Mouse (Mus musculus) embryonic facial prominence, embryonic 14.5 days (tissue): ENCODE results near the gene Cdc37l1. TPM values are rescaled to one million over a fixed set of nuclear protein-coding genes. Genes with fewer than 3 reads are reported as not detected.
"Not testable (repeated sequence)": the region's sequence is repeated elsewhere in the genome, so short reads cannot be mapped to it uniquely, and the experiment has no call there.

Source experiments
- ATAC-seq: fragments of 200-750 bp; cut with Nextera tagmentation; 2 replicates; pipeline ENCODE4 v1.8.0; 2017; ENCODE audit warnings: low read depth, moderate number of reproducible peaks, moderate TSS enrichment
- DNase-seq: peaks from one replicate; pipeline ENCODE4 v3.0.0-alpha.2; 2015; ENCODE audit warnings: low spot score
- H3K27ac ChIP-seq: fragments of 300-500 bp; sonication (generic); replicated peaks from 2 replicates; pipeline ENCODE4 v1.5.1; 2014; ENCODE audit warnings: low read depth, mild to moderate bottlenecking, low read length, moderate library complexity
- H3K27me3 ChIP-seq: fragments of 300-500 bp; sonication (generic); replicated peaks from 2 replicates; pipeline ENCODE4 v1.6.1; 2014; ENCODE audit warnings: low read length; ENCODE audit not compliant: control insufficient read depth, insufficient read depth
- H3K36me3 ChIP-seq: fragments of 300-500 bp; sonication (generic); 2 replicates; pipeline ENCODE4 v1.6.1; 2014; ENCODE audit warnings: low read length, mixed read lengths; ENCODE audit not compliant: control insufficient read depth, insufficient read depth
- H3K4me1 ChIP-seq: fragments of 300-500 bp; sonication (generic); 2 replicates; pipeline ENCODE4 v1.6.1; 2014; ENCODE audit warnings: antibody characterized with exemption, low read length; ENCODE audit not compliant: control insufficient read depth, insufficient read depth
- H3K4me2 ChIP-seq: fragments of 300-500 bp; sonication (generic); 2 replicates; pipeline ENCODE4 v1.6.1; 2014; ENCODE audit warnings: low read depth, mild to moderate bottlenecking, low read length, moderate library complexity, mixed read lengths
- H3K4me3 ChIP-seq: fragments of 300-500 bp; sonication (generic); 2 replicates; pipeline ENCODE4 v1.5.1; 2014; ENCODE audit warnings: low read depth, mild to moderate bottlenecking, low read length
- H3K9ac ChIP-seq: fragments of 300-500 bp; sonication (generic); 2 replicates; pipeline ENCODE4 v1.6.1; 2014; ENCODE audit warnings: low read depth, mild to moderate bottlenecking, low read length, moderate library complexity, mixed read lengths
- H3K9me3 ChIP-seq: fragments of 300-500 bp; sonication (generic); 2 replicates; pipeline ENCODE4 v1.6.1; 2016; ENCODE audit warnings: low read length; ENCODE audit not compliant: control insufficient read depth
- WGBS: fragments of 180-500 bp; shearing (Covaris S2); extraction: QIAGEN DNeasy Blood & Tissue Kit; methylation state at CpG from one replicate; pipeline ENCODE4 v1.1.7; 2014; 5-methylcytosine and 5-hydroxymethylcytosine counted together
- polyA plus RNA-seq: library from polyadenylated mRNA; unstranded; fragments of >200 nt; fragmentation: Nextera tagmentation; extraction: Ambion mirVana; gene quantifications from 2 replicates; pipeline ENCODE4 v1.2.1, GENCODE M21; 2014

Cdc37l1 gene
- polyA plus RNA-seq, 1 experiment from 2014 or later = 35.8 TPM

GRCm38 (mm10) chr19:28991391-28991790 lies 1.2 kb downstream of the Cdc37l1 start:
- Histone ChIP-seq H3K27ac (no peak overlapping the region; the same call in 1 of the 2 replicates), H3K4me1 (0 out of 2 replicates have a peak, but pooled peaks cover 5% of the 10 kb centered on the region), H3K4me3 (peak overlapping the region; percentile 92), H3K9me3 (no peaks in the 10 kb centered on the region), H3K9ac (peak overlapping the region; percentile 92), H3K4me2 (peak overlapping the region; percentile 81), H3K36me3 (peaks cover 38% of the 10 kb centered on the region), H3K27me3 (no peaks in the 10 kb centered on the region)
- ATAC-seq (no peak), DNase-seq (no peak)
- 62% methylated on average over 5 of the region's 5 CpGs for WGBS

GRCm38 (mm10) chr19:28994870-28995269 lies 4.7 kb downstream of the Cdc37l1 start:
- peak; percentile 63 for DNase-seq
- 79% methylated on average over 7 of the region's 7 CpGs for WGBS
- H3K4me1 ChIP-seq = 0 out of 2 replicates have a peak, but pooled peaks cover 5% of the 10 kb centered on the region
- H3K27ac ChIP-seq = no peak overlapping the region
- no peaks in the 10 kb centered on the region for H3K9me3 ChIP-seq
- no peaks in the 10 kb centered on the region for H3K27me3 ChIP-seq
- H3K4me3 ChIP-seq = no peak overlapping the region
- H3K36me3 ChIP-seq = peaks cover 53% of the 10 kb centered on the region
- no peak for ATAC-seq
- no peak overlapping the region for H3K4me2 ChIP-seq
- no peak overlapping the region for H3K9ac ChIP-seq

GRCm38 (mm10) chr19:28995366-28995765 lies 5.2 kb downstream of the Cdc37l1 start:
- Histone ChIP-seq H3K4me1 (0 out of 2 replicates have a peak, but pooled peaks cover 5% of the 10 kb centered on the region), H3K27me3 (no peaks in the 10 kb centered on the region), H3K27ac (no peak overlapping the region), H3K36me3 (peaks cover 58% of the 10 kb centered on the region), H3K9me3 (no peaks in the 10 kb centered on the region), H3K9ac (no peak overlapping the region), H3K4me2 (no peak overlapping the region), H3K4me3 (no peak overlapping the region)
- ATAC-seq = no peak
- 87% methylated on average over 5 of the region's 5 CpGs for WGBS
- DNase-seq = no peak

GRCm38 (mm10) chr19:28997976-28998630 lies 8.0 kb downstream of the Cdc37l1 start:
- Histone ChIP-seq H3K4me1 (no peaks in the 10 kb centered on the region), H3K36me3 (peaks cover 67% of the 10 kb centered on the region), H3K9ac (no peak overlapping the region), H3K27ac (no peak overlapping the region), H3K4me3 (no peak overlapping the region), H3K4me2 (no peak overlapping the region), H3K9me3 (no peaks in the 10 kb centered on the region), H3K27me3 (no peaks in the 10 kb centered on the region)
- WGBS = 75% methylated on average over 4 of the region's 4 CpGs
- DNase-seq = no peak
- no peak for ATAC-seq

GRCm38 (mm10) chr19:29000321-29000720 lies 10.2 kb downstream of the Cdc37l1 start:
- not testable (repeated sequence) for H3K27ac ChIP-seq, ATAC-seq
- WGBS = 97% methylated on average over 16 of the region's 16 CpGs

GRCm38 (mm10) chr19:29008069-29008706 lies 18.0 kb downstream of the Cdc37l1 start:
- Histone ChIP-seq H3K4me1 (no peaks in the 10 kb centered on the region), H3K4me2 (no peak overlapping the region), H3K9ac (no peak overlapping the region), H3K36me3 (peaks cover 59% of the 10 kb centered on the region), H3K27me3 (no peaks in the 10 kb centered on the region), H3K4me3 (no peak overlapping the region), H3K9me3 (no peaks in the 10 kb centered on the region), H3K27ac (no peak overlapping the region)
- no peak for DNase-seq
- ATAC-seq = no peak
- 90% methylated on average over 3 of the region's 3 CpGs for WGBS

More at GRCm38 (mm10) chr19:29000321-29000720, 10.2 kb downstream of the Cdc37l1 start:
- not testable (repeated sequence) for H3K4me3 ChIP-seq, H3K9me3 ChIP-seq, H3K4me1 ChIP-seq, H3K9ac ChIP-seq, H3K27me3 ChIP-seq, DNase-seq, H3K4me2 ChIP-seq
- H3K36me3 ChIP-seq = peaks cover 51% of the 10 kb centered on the region

GRCm38 (mm10) chr19:29009046-29009445 lies 18.9 kb downstream of the Cdc37l1 start:
- H3K4me1 ChIP-seq = no peaks in the 10 kb centered on the region
- H3K36me3 ChIP-seq = peaks cover 64% of the 10 kb centered on the region
- WGBS = 95% methylated on average over 11 of the region's 11 CpGs
- H3K9me3 ChIP-seq = no peaks in the 10 kb centered on the region
- no peak overlapping the region for H3K27ac ChIP-seq
- H3K9ac ChIP-seq = no peak overlapping the region
- no peaks in the 10 kb centered on the region for H3K27me3 ChIP-seq
- no peak overlapping the region for H3K4me2 ChIP-seq
- ATAC-seq (no peak), DNase-seq (no peak)
- no peak overlapping the region for H3K4me3 ChIP-seq

GRCm38 (mm10) chr19:29011355-29011990 lies 21.3 kb downstream of the Cdc37l1 start:
- H3K4me3 ChIP-seq = no peak overlapping the region
- H3K4me1 ChIP-seq = no peaks in the 10 kb centered on the region
- ATAC-seq = no peak
- peaks cover 77% of the 10 kb centered on the region for H3K36me3 ChIP-seq
- no peak overlapping the region for H3K27ac ChIP-seq
- no peaks in the 10 kb centered on the region for H3K9me3 ChIP-seq
- no peak for DNase-seq
- no peak overlapping the region for H3K9ac ChIP-seq
- H3K4me2 ChIP-seq = no peak overlapping the region
- no peaks in the 10 kb centered on the region for H3K27me3 ChIP-seq
- 89% methylated on average over 12 of the region's 12 CpGs for WGBS
